Mouse (Mus musculus): Measurements from ENCODE around the gene Apba1.

Gene Apba1

GRCm38 (mm10) chr19:23758554-23759321, at the start of gene Apba1:
TSS of gene Apba1 (plus strand) at chr19:23758887.
- DNase-seq (ENCODE audit: low spot score in 2 of 2), result peak; percentile 66 to 75

- no peak for DNase-seq (ENCODE audit: low spot score in 2 of 2)
Measured at GRCm38 (mm10) chr19:23746506-23746905, 12.2 kb upstream of the Apba1 start.

GRCm38 (mm10) chr19:23757011-23757410, 1.7 kb upstream of the Apba1 start:
- no peak for DNase-seq (ENCODE audit: low spot score in 2 of 2)

- peak; percentile 91 to 95 for DNase-seq (ENCODE audit: low spot score in 2 of 2)
Measured at GRCm38 (mm10) chr19:23757961-23758553, 630 bp upstream of the Apba1 start.

- no peak for DNase-seq (ENCODE audit: low spot score in 2 of 2)
Measured at GRCm38 (mm10) chr19:23759322-23759945, 747 bp downstream of the Apba1 start.

- DNase-seq (ENCODE audit: low spot score in 2 of 2), result no peak
Measured at GRCm38 (mm10) chr19:23763371-23763770, 4.7 kb downstream of the Apba1 start.

GRCm38 (mm10) chr19:23764051-23764450, 5.4 kb downstream of the Apba1 start:
- DNase-seq (ENCODE audit: low spot score in 2 of 2), result no peak

GRCm38 (mm10) chr19:23768864-23769263, 10.2 kb downstream of the Apba1 start:
- no peak for DNase-seq (ENCODE audit: low spot score in 2 of 2)

- no peak for DNase-seq (ENCODE audit: low spot score in 2 of 2)
Measured at GRCm38 (mm10) chr19:23770494-23771423, 12.1 kb downstream of the Apba1 start.

GRCm38 (mm10) chr19:23771971-23772370, 13.3 kb downstream of the Apba1 start:
- DNase-seq (ENCODE audit: low spot score in 2 of 2), result no peak

GRCm38 (mm10) chr19:23775356-23775755, 16.7 kb downstream of the Apba1 start:
- no peak for DNase-seq (ENCODE audit: low spot score in 2 of 2)

GRCm38 (mm10) chr19:23779130-23779529, 20.4 kb downstream of the Apba1 start:
- DNase-seq (ENCODE audit: low spot score in 2 of 2), result no peak

GRCm38 (mm10) chr19:23780105-23780504, 21.4 kb downstream of the Apba1 start:
- DNase-seq (ENCODE audit: low spot score in 2 of 2), result no peak

GRCm38 (mm10) chr19:23781968-23782367, 23.3 kb downstream of the Apba1 start:
- no peak for DNase-seq (ENCODE audit: low spot score in 2 of 2)

GRCm38 (mm10) chr19:23788420-23789132, 29.9 kb downstream of the Apba1 start:
- peak in 1 of 2 experiments; percentile 18 for DNase-seq (ENCODE audit: low spot score in 2 of 2)

- DNase-seq (ENCODE audit: low spot score in 2 of 2), result no peak
Measured at GRCm38 (mm10) chr19:23791704-23792103, 33.0 kb downstream of the Apba1 start.

GRCm38 (mm10) chr19:23792559-23792958, 33.9 kb downstream of the Apba1 start:
- DNase-seq (ENCODE audit: low spot score in 2 of 2), result no peak

- peak; percentile 35 to 63 for DNase-seq (ENCODE audit: low spot score in 2 of 2)
Measured at GRCm38 (mm10) chr19:23794491-23794890, 35.8 kb downstream of the Apba1 start.

GRCm38 (mm10) chr19:23795156-23795555, 36.5 kb downstream of the Apba1 start:
- DNase-seq (ENCODE audit: low spot score in 2 of 2), result peak; percentile 12 to 20

- DNase-seq (ENCODE audit: low spot score in 2 of 2), result no peak
Measured at GRCm38 (mm10) chr19:23801174-23801573, 42.5 kb downstream of the Apba1 start.

All from right cerebral cortex, postnatal 36 days (tissue).